Mouse (Mus musculus): ENCODE measurements around the gene Capn7. TPM values are rescaled to one million over a fixed set of nuclear protein-coding genes. Genes with fewer than 3 reads are reported as not detected.

The Capn7 gene
- 25.4 TPM for polyA plus RNA-seq (2017; shearing (Covaris generic))

GRCm38 (mm10) chr14:31336369-31337155 lies at the start of gene Capn7:
Capn7 (plus strand) TSS chr14:31336638.

GRCm38 (mm10) chr14:31323849-31324792 lies 12.3 kb upstream of the Capn7 start, which contains the start of gene Dnah1:
Dnah1 (minus strand) TSS chr14:31323896.

Other genes starting within 250 kb of the Capn7 start
- gene Smim4, start 207.7 kb upstream of the Capn7 start, polyA plus RNA-seq (2017; shearing (Covaris generic)), result 58.6 TPM
- gene Nt5dc2, start 205.6 kb upstream of the Capn7 start, polyA plus RNA-seq (2017; shearing (Covaris generic)), result not detected
- 3.2 TPM for gene Stab1, start 168.0 kb upstream of the Capn7 start, polyA plus RNA-seq (2017; shearing (Covaris generic))
- gene Tnnc1, start 128.3 kb upstream of the Capn7 start, polyA plus RNA-seq (2017; shearing (Covaris generic)), result 0.42 TPM
- 176 TPM for gene Nisch, start 119.7 kb upstream of the Capn7 start, polyA plus RNA-seq (2017; shearing (Covaris generic))
- gene Sema3g, start 118.8 kb upstream of the Capn7 start, polyA plus RNA-seq (2017; shearing (Covaris generic)), result 0.07 TPM
- 12.3 TPM for gene Phf7, start 85.3 kb upstream of the Capn7 start, polyA plus RNA-seq (2017; shearing (Covaris generic))
- 90.5 TPM for gene Bap1, start 85.2 kb upstream of the Capn7 start, polyA plus RNA-seq (2017; shearing (Covaris generic))
- not detected for gene Dnah1, start 12.7 kb upstream of the Capn7 start, polyA plus RNA-seq (2017; shearing (Covaris generic))
- 27.7 TPM for gene Sh3bp5, start 99.4 kb downstream of the Capn7 start, polyA plus RNA-seq (2017; shearing (Covaris generic))
- gene Eaf1, start 157.8 kb downstream of the Capn7 start, polyA plus RNA-seq (2017; shearing (Covaris generic)), result 35.0 TPM
- gene Mettl6, start 158.4 kb downstream of the Capn7 start, polyA plus RNA-seq (2017; shearing (Covaris generic)), result 69.1 TPM